Mouse (Mus musculus): ENCODE data around the gene S1pr4. TPM values are rescaled to one million over a fixed set of nuclear protein-coding genes. Genes with fewer than 3 reads are reported as not detected.

S1pr4 gene
- polyA plus RNA-seq, 1 experiment from 2014 or later = 0.99 TPM

- Histone ChIP-seq H3K27me3 (replicated peaks; ENCODE audit: control insufficient read depth, insufficient read depth, low read length) (no peaks in the 10 kb centered on the region), H3K9me3 (ENCODE audit: control insufficient read depth, low read length) (no peaks in the 10 kb centered on the region), H3K4me1 (ENCODE audit: control insufficient read depth, insufficient read depth, low read length) (peaks cover 24% of the 10 kb centered on the region), H3K36me3 (ENCODE audit: control insufficient read depth, insufficient read depth, low read length) (peaks cover 15% of the 10 kb centered on the region), H3K4me3 (ENCODE audit: low read length) (peak within 1 kb of the TSS; percentile 85), H3K27ac (ENCODE audit: low read length) (peak within 1 kb of the TSS; percentile 67), H3K4me2 (ENCODE audit: low read depth, low read length) (peak within 1 kb of the TSS; percentile 91), H3K9ac (ENCODE audit: low read depth, low read length) (peak within 1 kb of the TSS; percentile 92)
- ATAC-seq = peak; percentile 97
- WGBS = under 1% methylated on average over 45 of the region's 45 CpGs
Measured at GRCm38 (mm10) chr10:81496264-81496901, 3.5 kb downstream of the S1pr4 start, which contains the start of gene Ncln. Gene Ncln, minus strand, starts transcription at chr10:81496392.

DNA sequence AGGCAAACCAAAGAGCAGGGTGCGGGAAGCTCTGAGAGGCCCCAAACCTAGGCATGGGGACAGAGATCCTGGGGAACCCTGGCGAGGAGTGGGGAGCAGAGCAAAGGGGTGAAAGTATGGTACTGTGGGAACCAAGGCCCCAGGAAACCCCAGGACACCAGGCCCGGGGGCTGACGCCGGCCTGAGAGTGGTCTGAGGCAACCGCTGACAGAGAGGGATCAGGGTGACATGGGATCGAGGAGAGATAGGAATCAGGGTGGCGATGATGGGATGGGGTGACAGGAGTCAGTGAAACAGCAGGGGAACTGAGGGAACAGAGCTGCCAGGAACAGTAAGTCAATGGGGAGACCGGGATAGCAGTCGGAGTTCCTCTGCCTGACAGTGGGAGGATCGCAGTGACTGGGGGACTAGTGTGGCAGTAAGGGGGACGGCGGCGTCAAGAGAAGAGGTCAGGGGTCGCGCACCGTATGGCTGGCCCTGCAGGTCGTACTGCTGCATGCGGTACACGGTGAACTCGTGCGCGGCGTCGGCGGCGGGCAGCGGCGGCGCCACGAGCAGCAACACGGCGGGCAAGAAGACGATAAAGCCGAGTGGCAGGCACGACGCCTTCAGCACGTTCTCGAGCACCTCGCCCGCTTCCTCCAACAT lies 4.2 kb downstream of the S1pr4 start:
- H3K9me3 ChIP-seq (ENCODE audit: control insufficient read depth, low read length) = no peaks in the 10 kb centered on the region
- peak; percentile 30 for ATAC-seq
- H3K27me3 ChIP-seq (replicated peaks; ENCODE audit: control insufficient read depth, insufficient read depth, low read length) = no peaks in the 10 kb centered on the region
- H3K36me3 ChIP-seq (ENCODE audit: control insufficient read depth, insufficient read depth, low read length) = peaks cover 19% of the 10 kb centered on the region
- peak overlapping the region; percentile 85 for H3K4me3 ChIP-seq (ENCODE audit: low read length)
- peaks cover 24% of the 10 kb centered on the region for H3K4me1 ChIP-seq (ENCODE audit: control insufficient read depth, insufficient read depth, low read length)
- peak overlapping the region; percentile 92 for H3K9ac ChIP-seq (ENCODE audit: low read depth, low read length)
- peak overlapping the region; percentile 57 for H3K27ac ChIP-seq (ENCODE audit: low read length)
- peak overlapping the region; percentile 91 for H3K4me2 ChIP-seq (ENCODE audit: low read depth, low read length)
- WGBS = 2% methylated on average over 41 of the region's 41 CpGs

GRCm38 (mm10) chr10:81495151-81495550 lies 4.8 kb downstream of the S1pr4 start:
- peaks cover 24% of the 10 kb centered on the region for H3K4me1 ChIP-seq (ENCODE audit: control insufficient read depth, insufficient read depth, low read length)
- WGBS = 62% methylated on average over 6 of the region's 6 CpGs
- H3K4me2 ChIP-seq (ENCODE audit: low read depth, low read length) = peak overlapping the region; percentile 91
- ATAC-seq = no peak
- peak overlapping the region; percentile 85 for H3K4me3 ChIP-seq (ENCODE audit: low read length)
- peak overlapping the region; percentile 92 for H3K9ac ChIP-seq (ENCODE audit: low read depth, low read length)
- no peaks in the 10 kb centered on the region for H3K9me3 ChIP-seq (ENCODE audit: control insufficient read depth, low read length)
- H3K36me3 ChIP-seq (ENCODE audit: control insufficient read depth, insufficient read depth, low read length) = peaks cover 19% of the 10 kb centered on the region
- H3K27ac ChIP-seq (ENCODE audit: low read length) = peak overlapping the region; percentile 57
- no peaks in the 10 kb centered on the region for H3K27me3 ChIP-seq (replicated peaks; ENCODE audit: control insufficient read depth, insufficient read depth, low read length)

DNA sequence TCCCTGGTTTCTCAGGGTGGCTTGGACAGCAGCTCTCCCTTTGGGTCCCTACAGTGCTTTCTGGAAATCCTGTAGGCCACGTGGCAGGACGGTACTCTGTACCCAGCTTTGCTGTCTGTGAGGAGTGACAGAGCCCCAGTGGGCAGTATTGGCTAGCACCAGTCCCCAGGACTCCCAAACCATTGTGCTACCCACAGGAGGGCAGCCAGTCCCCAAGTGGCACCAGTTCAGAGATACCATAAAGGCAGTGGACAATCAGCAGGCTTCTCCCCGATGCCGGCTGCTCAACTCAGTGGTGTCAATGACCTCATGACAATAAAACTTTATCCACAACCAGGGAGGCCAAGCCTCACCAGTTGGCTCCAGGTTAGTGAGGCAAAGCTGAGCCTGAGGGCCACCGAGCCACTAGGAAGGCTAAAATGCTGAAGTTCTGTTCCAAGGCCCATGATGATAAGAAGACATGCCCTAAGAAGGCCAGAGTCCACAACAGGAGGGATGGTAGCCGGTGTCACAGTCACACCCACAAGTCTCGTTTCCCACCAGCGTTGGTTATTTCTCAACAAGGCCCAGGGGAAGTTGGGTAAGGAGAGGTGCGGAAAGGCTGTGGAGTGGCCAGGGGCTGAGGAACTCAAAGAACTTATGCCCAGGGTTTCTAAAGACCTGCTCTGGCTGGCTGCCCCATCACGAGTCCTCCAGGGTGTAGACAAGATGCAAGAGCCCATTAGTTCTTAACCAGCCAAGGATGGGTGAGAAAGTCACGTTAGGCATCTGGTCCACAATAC lies 5.5 kb downstream of the S1pr4 start:
- Histone ChIP-seq H3K4me3 (ENCODE audit: low read length) (peak overlapping the region; percentile 85), H3K9me3 (ENCODE audit: control insufficient read depth, low read length) (no peaks in the 10 kb centered on the region), H3K36me3 (ENCODE audit: control insufficient read depth, insufficient read depth, low read length) (peaks cover 19% of the 10 kb centered on the region), H3K27me3 (replicated peaks; ENCODE audit: control insufficient read depth, insufficient read depth, low read length) (no peaks in the 10 kb centered on the region), H3K27ac (ENCODE audit: low read length) (peak overlapping the region; percentile 63), H3K4me1 (ENCODE audit: control insufficient read depth, insufficient read depth, low read length) (peaks cover 22% of the 10 kb centered on the region), H3K9ac (ENCODE audit: low read depth, low read length) (peak overlapping the region; percentile 92), H3K4me2 (ENCODE audit: low read depth, low read length) (peak overlapping the region; percentile 91)
- peak; percentile 10 for ATAC-seq
- WGBS = 69% methylated on average over 11 of the region's 11 CpGs

- Histone ChIP-seq H3K9ac (ENCODE audit: low read depth, low read length) (peak overlapping the region; percentile 45), H3K27ac (ENCODE audit: low read length) (peak overlapping the region; percentile 63), H3K4me2 (ENCODE audit: low read depth, low read length) (peak overlapping the region; percentile 91), H3K4me1 (ENCODE audit: control insufficient read depth, insufficient read depth, low read length) (peaks cover 16% of the 10 kb centered on the region), H3K36me3 (ENCODE audit: control insufficient read depth, insufficient read depth, low read length) (peaks cover 22% of the 10 kb centered on the region), H3K9me3 (ENCODE audit: control insufficient read depth, low read length) (no peaks in the 10 kb centered on the region), H3K4me3 (ENCODE audit: low read length) (peak overlapping the region; percentile 85; the same call in 1 of the 2 replicates), H3K27me3 (replicated peaks; ENCODE audit: control insufficient read depth, insufficient read depth, low read length) (no peaks in the 10 kb centered on the region)
- no peak for ATAC-seq
- WGBS = 78% methylated on average over 8 of the region's 8 CpGs
Measured at GRCm38 (mm10) chr10:81493601-81494220, 6.2 kb downstream of the S1pr4 start.

DNA sequence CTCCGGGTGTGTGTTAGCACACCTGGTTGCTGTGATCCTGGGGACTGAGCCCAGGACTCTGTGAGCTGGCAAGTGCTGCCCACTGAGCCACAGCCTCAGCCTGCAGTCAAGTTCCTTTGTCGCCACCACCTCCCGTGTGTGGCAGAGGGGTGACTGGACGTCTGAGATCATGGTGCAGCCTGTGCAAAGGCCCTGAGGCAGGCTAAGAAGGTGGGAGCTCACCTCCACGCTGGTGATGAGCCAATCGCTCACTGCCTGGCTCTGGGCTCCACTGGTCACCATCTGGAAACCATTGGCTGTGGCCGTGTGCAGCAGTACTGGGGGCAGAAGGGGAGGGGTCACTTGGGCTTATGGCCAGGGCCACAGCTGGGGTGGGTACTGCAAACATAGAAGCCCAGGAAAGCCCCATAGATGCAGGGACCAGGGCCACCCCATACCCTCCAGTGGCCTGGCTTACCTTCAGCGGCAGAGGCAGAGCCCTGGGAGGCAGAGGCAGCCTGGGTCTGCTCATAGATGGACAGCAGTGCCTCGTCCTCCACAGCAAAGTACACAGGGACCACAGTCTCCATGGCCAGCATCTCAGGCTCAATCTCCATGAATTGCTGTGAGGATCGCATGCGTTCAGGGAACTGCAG lies 7.2 kb downstream of the S1pr4 start:
- H3K27me3 ChIP-seq (replicated peaks; ENCODE audit: control insufficient read depth, insufficient read depth, low read length) = no peaks in the 10 kb centered on the region
- no peaks in the 10 kb centered on the region for H3K9me3 ChIP-seq (ENCODE audit: control insufficient read depth, low read length)
- no peak for ATAC-seq
- WGBS = 86% methylated on average over 11 of the region's 11 CpGs
- H3K4me3 ChIP-seq (ENCODE audit: low read length) = no peak overlapping the region
- H3K4me1 ChIP-seq (ENCODE audit: control insufficient read depth, insufficient read depth, low read length) = peaks cover 16% of the 10 kb centered on the region
- H3K27ac ChIP-seq (ENCODE audit: low read length) = no peak overlapping the region
- no peak overlapping the region for H3K9ac ChIP-seq (ENCODE audit: low read depth, low read length)
- H3K36me3 ChIP-seq (ENCODE audit: control insufficient read depth, insufficient read depth, low read length) = peaks cover 26% of the 10 kb centered on the region
- H3K4me2 ChIP-seq (ENCODE audit: low read depth, low read length) = no peak overlapping the region

DNA sequence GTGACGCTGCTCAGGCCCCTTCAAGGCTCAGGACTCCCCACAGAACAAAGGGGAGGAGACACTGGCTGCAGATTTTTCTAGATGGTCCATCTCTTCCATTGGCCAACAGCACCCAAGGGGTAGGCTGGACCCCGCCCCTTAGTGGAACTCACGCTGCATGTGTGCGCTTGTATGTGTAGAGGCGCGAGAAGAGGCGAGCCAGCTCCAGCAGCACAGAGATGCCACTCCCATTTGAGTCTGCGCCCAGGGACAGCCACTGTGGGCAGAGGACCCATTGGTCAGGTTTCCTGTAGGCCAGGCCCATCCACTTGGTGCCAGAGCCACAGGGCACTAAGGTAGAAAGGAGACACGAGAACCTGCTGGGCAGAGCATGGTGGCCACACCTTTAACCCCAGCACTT lies 8.9 kb downstream of the S1pr4 start:
- Histone ChIP-seq H3K4me3 (ENCODE audit: low read length) (no peak overlapping the region), H3K27me3 (replicated peaks; ENCODE audit: control insufficient read depth, insufficient read depth, low read length) (no peaks in the 10 kb centered on the region), H3K27ac (ENCODE audit: low read length) (no peak overlapping the region), H3K4me2 (ENCODE audit: low read depth, low read length) (no peak overlapping the region), H3K36me3 (ENCODE audit: control insufficient read depth, insufficient read depth, low read length) (peaks cover 37% of the 10 kb centered on the region), H3K9me3 (ENCODE audit: control insufficient read depth, low read length) (no peaks in the 10 kb centered on the region), H3K4me1 (ENCODE audit: control insufficient read depth, insufficient read depth, low read length) (peaks cover 16% of the 10 kb centered on the region), H3K9ac (ENCODE audit: low read depth, low read length) (no peak overlapping the region)
- ATAC-seq = no peak
- WGBS = 90% methylated on average over 9 of the region's 9 CpGs

DNA sequence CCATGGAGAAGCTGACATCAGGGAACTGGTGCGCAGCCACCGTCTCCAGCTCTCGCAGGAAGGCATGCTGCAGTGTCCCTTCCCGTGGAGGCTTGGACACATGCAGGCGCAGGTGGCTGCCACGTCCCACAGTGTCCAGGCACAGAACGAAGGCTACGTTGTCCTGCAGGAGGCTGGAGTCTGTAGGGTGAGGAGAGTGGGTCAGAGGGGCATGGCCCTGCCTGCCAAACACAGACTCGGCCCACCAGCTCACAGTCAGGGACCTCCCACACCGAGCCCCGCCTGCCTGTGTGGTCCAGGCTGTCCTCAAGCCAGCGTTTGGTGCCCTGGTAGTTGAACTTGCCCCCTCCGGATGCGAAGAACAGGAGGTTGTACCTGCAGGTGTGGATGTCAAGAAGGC lies 10.0 kb downstream of the S1pr4 start:
- H3K4me3 ChIP-seq (ENCODE audit: low read length) = no peak overlapping the region

More for the DNA sequence above, 10.0 kb downstream of the S1pr4 start:
- Histone ChIP-seq H3K36me3 (ENCODE audit: control insufficient read depth, insufficient read depth, low read length) (peaks cover 37% of the 10 kb centered on the region), H3K9me3 (ENCODE audit: control insufficient read depth, low read length) (no peaks in the 10 kb centered on the region), H3K27ac (ENCODE audit: low read length) (no peak overlapping the region), H3K4me2 (ENCODE audit: low read depth, low read length) (no peak overlapping the region), H3K4me1 (ENCODE audit: control insufficient read depth, insufficient read depth, low read length) (peaks cover 10% of the 10 kb centered on the region), H3K27me3 (replicated peaks; ENCODE audit: control insufficient read depth, insufficient read depth, low read length) (no peaks in the 10 kb centered on the region), H3K9ac (ENCODE audit: low read depth, low read length) (no peak overlapping the region)
- 84% methylated on average over 14 of the region's 14 CpGs for WGBS
- ATAC-seq = no peak

Measured in intestine, embryonic 16.5 days (tissue).